Mouse (Mus musculus): ENCODE measurements around the gene Crybg1. TPM values are rescaled to one million over a fixed set of nuclear protein-coding genes. Genes with fewer than 3 reads are reported as not detected.
"Not testable (repeated sequence)": the region's sequence is repeated elsewhere in the genome, so short reads cannot be mapped to it uniquely, and the experiment has no call there.

Gene Crybg1
- polyA plus RNA-seq, 1 experiment from 2014 or later, result 5.7 TPM

GRCm38 (mm10) chr10:43925776-43926175 lies 222.9 kb downstream of the Crybg1 start:
- not testable (repeated sequence) for H3K36me3 ChIP-seq; ATAC-seq (ENCODE audit: insufficient number of reproducible peaks, low FRiP score, low TSS enrichment, low read depth); H3K4me3 ChIP-seq; H3K9ac ChIP-seq; H3K27ac ChIP-seq; H3K4me2 ChIP-seq; H3K4me1 ChIP-seq; H3K9me3 ChIP-seq; H3K27me3 ChIP-seq
- WGBS, result 87% methylated on average over 9 of the region's 9 CpGs

- no peak for ATAC-seq (ENCODE audit: insufficient number of reproducible peaks, low FRiP score, low TSS enrichment, low read depth)
- Histone ChIP-seq H3K4me1 (no peaks in the 10 kb centered on the region), H3K4me3 (no peak overlapping the region), H3K27me3 (no peaks in the 10 kb centered on the region), H3K9me3 (no peaks in the 10 kb centered on the region), H3K27ac (no peak overlapping the region), H3K36me3 (0 out of 2 replicates have a peak, but pooled peaks cover 3% of the 10 kb centered on the region), H3K9ac (no peak overlapping the region), H3K4me2 (no peak overlapping the region)
- 88% methylated on average over 3 of the region's 3 CpGs for WGBS
Observed at GRCm38 (mm10) chr10:43923096-43923495, 225.6 kb downstream of the Crybg1 start.

GRCm38 (mm10) chr10:43918696-43919608 lies 229.7 kb downstream of the Crybg1 start:
- ATAC-seq (ENCODE audit: insufficient number of reproducible peaks, low FRiP score, low TSS enrichment, low read depth), result no peak

DNA sequence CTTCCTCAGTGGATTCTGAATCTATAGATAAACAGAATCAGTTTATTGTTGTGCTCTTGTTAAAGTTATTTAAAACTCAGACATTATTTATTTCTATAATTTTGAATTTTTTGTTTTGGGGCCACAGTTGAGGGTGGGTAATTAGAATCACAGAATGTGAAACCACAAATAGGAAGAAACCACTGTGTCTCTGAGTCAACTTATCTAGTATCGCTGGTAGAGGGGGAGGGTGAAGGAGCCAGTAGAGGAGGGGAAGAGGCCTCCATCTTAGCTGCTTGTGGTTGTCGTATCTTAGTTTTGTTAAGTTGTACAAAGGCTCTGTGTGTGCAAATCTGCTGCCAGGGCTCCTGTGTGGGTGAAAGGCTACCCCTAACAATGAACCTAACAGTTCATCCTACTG lies 231.9 kb downstream of the Crybg1 start:
- 93% methylated on average over 2 of the region's 2 CpGs for whole genome bisulfite sequencing
- Histone ChIP-seq H3K27ac (no peak overlapping the region), H3K27me3 (no peaks in the 10 kb centered on the region), H3K4me3 (no peak overlapping the region), H3K4me1 (no peaks in the 10 kb centered on the region), H3K36me3 (no peaks in the 10 kb centered on the region), H3K9ac (no peak overlapping the region), H3K9me3 (no peaks in the 10 kb centered on the region), H3K4me2 (no peak overlapping the region)
- no peak for ATAC-seq (ENCODE audit: insufficient number of reproducible peaks, low FRiP score, low TSS enrichment, low read depth)

More at GRCm38 (mm10) chr10:43918696-43919608, 229.7 kb downstream of the Crybg1 start:
- Histone ChIP-seq H3K27ac (no peak overlapping the region), H3K9ac (no peak overlapping the region), H3K36me3 (no peaks in the 10 kb centered on the region), H3K27me3 (no peaks in the 10 kb centered on the region), H3K4me1 (no peaks in the 10 kb centered on the region), H3K4me2 (no peak overlapping the region), H3K4me3 (no peak overlapping the region), H3K9me3 (no peaks in the 10 kb centered on the region)
- 41% methylated on average over 17 of the region's 17 CpGs for WGBS

DNA sequence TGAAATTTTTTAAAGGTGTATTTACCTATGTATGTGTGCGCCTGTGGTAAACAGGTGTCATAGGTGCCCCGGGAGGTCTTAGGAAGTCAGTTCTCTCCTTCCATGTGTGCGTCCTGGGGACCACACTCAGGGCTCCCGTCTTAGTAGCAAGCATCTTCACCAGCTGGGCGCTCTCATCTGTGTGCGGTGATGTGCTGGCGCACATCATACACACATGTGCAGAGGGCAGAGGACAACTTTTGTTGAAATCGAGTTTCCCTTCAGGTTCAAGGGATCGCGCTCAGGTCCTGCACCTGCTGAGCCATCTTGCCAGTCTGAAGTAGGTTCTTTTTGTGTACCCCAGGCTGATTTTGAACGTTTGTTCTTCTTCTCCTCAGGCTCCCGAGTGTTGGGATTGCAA lies 232.5 kb downstream of the Crybg1 start:
- WGBS, result 88% methylated on average over 12 of the region's 12 CpGs
- Histone ChIP-seq H3K9me3 (no peaks in the 10 kb centered on the region), H3K4me2 (no peak overlapping the region), H3K27ac (no peak overlapping the region), H3K9ac (no peak overlapping the region), H3K4me3 (no peak overlapping the region), H3K27me3 (no peaks in the 10 kb centered on the region), H3K36me3 (no peaks in the 10 kb centered on the region), H3K4me1 (no peaks in the 10 kb centered on the region)
- ATAC-seq (ENCODE audit: insufficient number of reproducible peaks, low FRiP score, low TSS enrichment, low read depth), result no peak

GRCm38 (mm10) chr10:43912236-43912635 lies 236.4 kb downstream of the Crybg1 start:
- no peaks in the 10 kb centered on the region for H3K36me3 ChIP-seq
- no peak overlapping the region for H3K4me2 ChIP-seq
- H3K27me3 ChIP-seq, result no peaks in the 10 kb centered on the region
- H3K27ac ChIP-seq, result no peak overlapping the region
- no peaks in the 10 kb centered on the region for H3K9me3 ChIP-seq
- H3K4me1 ChIP-seq, result no peaks in the 10 kb centered on the region
- no peak overlapping the region for H3K4me3 ChIP-seq
- no peak overlapping the region for H3K9ac ChIP-seq
- 75% methylated on average over 3 of the region's 3 CpGs for WGBS
- no peak for ATAC-seq (ENCODE audit: insufficient number of reproducible peaks, low FRiP score, low TSS enrichment, low read depth)

DNA sequence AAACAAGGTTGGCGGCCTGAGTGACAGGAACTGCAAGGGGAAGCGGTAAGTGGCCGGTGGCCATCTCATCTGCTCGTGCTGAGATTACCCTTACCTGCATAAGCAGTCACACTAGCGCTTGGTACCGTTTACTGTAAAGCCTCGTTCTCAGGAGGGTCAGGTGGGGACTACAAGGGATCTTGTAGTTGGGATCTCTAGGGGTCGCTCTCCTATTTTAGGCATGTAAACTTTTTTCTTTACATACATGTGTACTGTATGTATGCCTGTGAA lies 237.8 kb downstream of the Crybg1 start:
- Histone ChIP-seq H3K9me3 (no peaks in the 10 kb centered on the region), H3K9ac (no peak overlapping the region), H3K4me3 (no peak overlapping the region), H3K4me2 (no peak overlapping the region), H3K27me3 (no peaks in the 10 kb centered on the region), H3K27ac (no peak overlapping the region), H3K4me1 (no peaks in the 10 kb centered on the region), H3K36me3 (no peaks in the 10 kb centered on the region)
- ATAC-seq (ENCODE audit: insufficient number of reproducible peaks, low FRiP score, low TSS enrichment, low read depth), result no peak
- 88% methylated on average over 8 of the region's 8 CpGs for WGBS

DNA sequence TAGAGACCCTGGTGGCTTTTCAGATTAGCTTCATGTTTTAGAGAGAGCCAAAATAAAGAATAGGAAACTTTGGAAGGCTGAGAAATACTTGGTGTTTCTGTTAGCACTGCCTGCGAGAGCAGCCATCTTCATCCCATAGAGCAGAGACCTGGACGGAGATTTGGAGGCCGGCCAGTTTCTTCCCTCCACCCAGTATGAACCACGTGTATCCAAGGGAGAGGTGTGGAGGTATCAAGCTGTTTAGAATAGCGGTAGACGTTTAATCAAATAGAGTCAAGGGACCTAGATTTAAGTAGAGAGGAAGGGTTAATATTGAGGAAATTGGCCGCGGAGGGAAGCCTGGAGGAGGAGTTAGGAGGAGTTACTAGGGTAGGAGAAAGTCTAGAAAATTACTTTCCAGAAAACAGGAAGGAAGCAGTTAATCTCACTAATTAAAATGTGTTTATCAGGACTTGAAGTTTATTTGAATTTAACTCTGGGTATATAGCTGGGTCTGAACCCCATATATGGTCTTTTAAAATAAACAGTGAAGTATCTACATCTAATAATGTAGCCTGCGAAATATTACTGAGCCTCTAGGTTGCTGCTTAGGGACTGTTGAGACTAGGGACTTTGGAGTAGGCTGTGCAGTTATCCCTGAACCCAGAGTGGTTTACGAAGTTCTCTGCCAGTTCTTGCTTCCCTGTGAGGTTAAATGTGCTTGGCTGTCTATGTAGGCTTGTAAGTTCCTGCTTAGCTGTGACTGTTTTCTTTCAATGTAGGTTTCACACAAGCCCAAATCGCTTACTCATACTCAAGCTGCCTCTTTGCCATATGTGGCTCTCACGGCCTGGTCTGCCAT lies 238.4 kb downstream of the Crybg1 start:
- Histone ChIP-seq H3K36me3 (no peaks in the 10 kb centered on the region), H3K9me3 (no peaks in the 10 kb centered on the region), H3K4me2 (no peak overlapping the region), H3K4me1 (no peaks in the 10 kb centered on the region), H3K9ac (no peak overlapping the region), H3K27me3 (no peaks in the 10 kb centered on the region), H3K27ac (no peak overlapping the region), H3K4me3 (no peak overlapping the region)
- ATAC-seq (ENCODE audit: insufficient number of reproducible peaks, low FRiP score, low TSS enrichment, low read depth), result no peak
- 72% methylated on average over 12 of the region's 12 CpGs for WGBS

- Histone ChIP-seq H3K4me1 (peaks cover 9% of the 10 kb centered on the region; the same call in 1 of the 2 replicates), H3K4me2 (no peak overlapping the region), H3K9ac (no peak overlapping the region), H3K9me3 (no peaks in the 10 kb centered on the region), H3K27me3 (no peaks in the 10 kb centered on the region), H3K27ac (no peak overlapping the region), H3K36me3 (no peaks in the 10 kb centered on the region), H3K4me3 (no peak overlapping the region)
- no peak for ATAC-seq (ENCODE audit: insufficient number of reproducible peaks, low FRiP score, low TSS enrichment, low read depth)
- WGBS, result 82% methylated on average over 1 of the region's 1 CpGs
Observed at GRCm38 (mm10) chr10:43904569-43904968, 244.1 kb downstream of the Crybg1 start.

- H3K36me3 ChIP-seq, result 0 out of 2 replicates have a peak, but pooled peaks cover 6% of the 10 kb centered on the region
- WGBS, result under 1% methylated on average over 40 of the region's 40 CpGs
- peak within 1 kb of the TSS; percentile 77 for H3K4me3 ChIP-seq
- peak within 1 kb of the TSS; percentile 55 for H3K9ac ChIP-seq
- peak; percentile 92 for ATAC-seq (ENCODE audit: insufficient number of reproducible peaks, low FRiP score, low TSS enrichment, low read depth)
- H3K9me3 ChIP-seq, result no peaks in the 10 kb centered on the region
- peak within 1 kb of the TSS; percentile 68 for H3K4me2 ChIP-seq
- H3K27me3 ChIP-seq, result no peaks in the 10 kb centered on the region
- H3K4me1 ChIP-seq, result peaks cover 9% of the 10 kb centered on the region; the same call in 1 of the 2 replicates
- H3K27ac ChIP-seq, result no peak within 1 kb of the TSS
Observed at GRCm38 (mm10) chr10:43901578-43902194, 247.0 kb downstream of the Crybg1 start, which contains the start of the genes Qrsl1 and Rtn4ip1. Qrsl1 (minus strand) TSS chr10:43901745. Rtn4ip1 (plus strand) TSS chr10:43901807.

- no peaks in the 10 kb centered on the region for H3K27me3 ChIP-seq
- ATAC-seq (ENCODE audit: insufficient number of reproducible peaks, low FRiP score, low TSS enrichment, low read depth), result peak; percentile 31; the same call in 1 of the 2 replicates
Observed at GRCm38 (mm10) chr10:43900883-43901570, 247.6 kb downstream of the Crybg1 start.

More at GRCm38 (mm10) chr10:43900883-43901570, 247.6 kb downstream of the Crybg1 start:
- H3K9ac ChIP-seq, result peak overlapping the region; percentile 54
- peaks cover 9% of the 10 kb centered on the region; the same call in 1 of the 2 replicates for H3K4me1 ChIP-seq
- WGBS, result 7% methylated on average over 30 of the region's 30 CpGs
- peak overlapping the region; percentile 77 for H3K4me3 ChIP-seq
- no peaks in the 10 kb centered on the region for H3K9me3 ChIP-seq
- peak overlapping the region; percentile 68 for H3K4me2 ChIP-seq
- H3K36me3 ChIP-seq, result 0 out of 2 replicates have a peak, but pooled peaks cover 6% of the 10 kb centered on the region
- H3K27ac ChIP-seq, result no peak overlapping the region
